Comparison of ENCODE assay signal across 19 mouse cellular contexts in genomic region chr14:21078511-21078910, GRCm38 (mm10). TPM values are rescaled to one million over a fixed set of nuclear protein-coding genes. Genes with fewer than 3 reads are reported as not detected.
DNase-seq lines count a peak whose midpoint lies in the region; ATAC-seq and TF ChIP-seq lines count a peak whose summit lies in the region.
"Had no signal": no experiment of that assay in that cellular context is flagged by ENCODE, and none has a peak within 500 bp of the region (broad histone marks: within the 10 kb centered on the region; RNA-seq: fewer than 3 reads in every experiment).

No protein-coding gene starts in this region.

- no peak for TF ChIP-seq EP300 in MEL (IDR thresholded peaks at IDR 0.05; ENCODE audit: low read depth in 1 of 2, low read length in 2 of 2)
- no peak for TF ChIP-seq EP300 in liver, postnatal 0 days (IDR thresholded peaks at IDR 0.05; ENCODE audit: low read depth)

- DNase-seq in heart, adult 18-20 months, result no peak
- no peak for DNase-seq in MEL (ENCODE audit: low read depth, low spot score)
- DNase-seq in liver, postnatal 0 days, result no peak
- no peak for DNase-seq in layer of hippocampus, adult 2 months (ENCODE audit: low spot score in 2 of 2)
- DNase-seq in adrenal gland, adult 2 months, result no peak
- DNase-seq: cerebellum, adult 9-10 months; kidney, adult 11 months; layer of hippocampus, postnatal 36 days; lung, postnatal 10 days; right cerebral cortex, adult 18-20 months had no signal

- peak overlapping the region; percentile 63 for H3K27ac ChIP-seq in heart, embryonic 15.5 days
- H3K27ac ChIP-seq in MEL (ENCODE audit: control insufficient read depth, low read depth, low read length), result 0 out of 2 replicates have a peak overlapping the region, but pooled peaks have one; percentile 32
- H3K27ac ChIP-seq in liver, postnatal 0 days (ENCODE audit: low read depth), result peak overlapping the region; percentile 95; the same call in 1 of the 2 replicates
- H3K27ac ChIP-seq in layer of hippocampus, adult 2 months, result no peak overlapping the region
- H3K27ac ChIP-seq: embryonic facial prominence, embryonic 10.5 days; hindbrain, embryonic 15.5 days; limb, embryonic 15.5 days; midbrain, embryonic 12.5 days; neural tube, embryonic 13.5 days; stomach, postnatal 0 days had no signal

- TF ChIP-seq CTCF in MEL (IDR thresholded peaks at IDR 0.05 in 2 of 3, conservative IDR thresholded peaks at IDR 0.05 in 1 of 3; ENCODE audit: control insufficient read depth in 1 of 3, insufficient read depth in 1 of 3, low read depth in 2 of 3, low read length in 3 of 3, poor library complexity in 1 of 3, severe bottlenecking in 1 of 3), result no peak
- TF ChIP-seq CTCF in liver, postnatal 0 days (IDR thresholded peaks at IDR 0.05; ENCODE audit: low read depth), result no peak
- no peak for TF ChIP-seq CTCF in layer of hippocampus, adult 2 months (conservative IDR thresholded peaks at IDR 0.05)

- no peak for ATAC-seq in heart, embryonic 15.5 days (replicated peaks; ENCODE audit: insufficient number of reproducible peaks, insufficient read depth, low FRiP score, low read depth)
- peak; percentile 46 for ATAC-seq in inflammation-experienced regulatory T-cells, adult 6 months
- ATAC-seq in liver, postnatal 0 days, result no peak

- no peaks in the 10 kb centered on the region for H3K27me3 ChIP-seq in heart, embryonic 15.5 days
- H3K27me3 ChIP-seq in MEL (ENCODE audit: control insufficient read depth in 1 of 2, insufficient read depth in 2 of 2, low read length in 2 of 2), result no peaks in the 10 kb centered on the region
- H3K27me3 ChIP-seq in liver, postnatal 0 days (ENCODE audit: insufficient read depth, low read length), result no peaks in the 10 kb centered on the region
- H3K27me3 ChIP-seq: hindbrain, embryonic 15.5 days; limb, embryonic 15.5 days; neural tube, embryonic 13.5 days had no signal

- H3K36me3 ChIP-seq in heart, embryonic 15.5 days, result no peaks in the 10 kb centered on the region
- peaks cover 0 to 33% of the 10 kb centered on the region in 2 experiments; a peak in 3 of 4 replicates for H3K36me3 ChIP-seq in MEL (ENCODE audit: control insufficient read depth in 1 of 2, insufficient read depth in 2 of 2, low read length in 2 of 2)
- H3K36me3 ChIP-seq in liver, postnatal 0 days (replicated peaks; ENCODE audit: insufficient read depth, low read length), result no peaks in the 10 kb centered on the region
- H3K36me3 ChIP-seq: embryonic facial prominence, embryonic 10.5 days; hindbrain, embryonic 15.5 days; limb, embryonic 15.5 days; midbrain, embryonic 12.5 days; neural tube, embryonic 13.5 days had no signal

- H3K4me3 ChIP-seq in heart, embryonic 15.5 days, result no peak overlapping the region
- H3K4me3 ChIP-seq in MEL (ENCODE audit: control insufficient read depth in 1 of 2, insufficient read depth in 1 of 2, low read depth in 2 of 2, low read length in 2 of 2), result no peak overlapping the region
- peak overlapping the region; percentile 73 for H3K4me3 ChIP-seq in liver, postnatal 0 days (ENCODE audit: low read depth, low read length)
- H3K4me3 ChIP-seq in layer of hippocampus, adult 2 months, result no peak overlapping the region
- H3K4me3 ChIP-seq: embryonic facial prominence, embryonic 10.5 days; hindbrain, embryonic 15.5 days; limb, embryonic 15.5 days; midbrain, embryonic 12.5 days; neural tube, embryonic 13.5 days had no signal

- peaks cover 26% of the 10 kb centered on the region for H3K79me2 ChIP-seq in MEL (ENCODE audit: control insufficient read depth, insufficient read depth, low read length, poor library complexity)

- no peaks in the 10 kb centered on the region for H3K9me3 ChIP-seq in heart, embryonic 15.5 days (replicated peaks)
- H3K9me3 ChIP-seq in MEL (replicated peaks; ENCODE audit: insufficient read depth, low read length), result no peaks in the 10 kb centered on the region
- no peaks in the 10 kb centered on the region for H3K9me3 ChIP-seq in liver, postnatal 0 days (ENCODE audit: low read length)
- H3K9me3 ChIP-seq: embryonic facial prominence, embryonic 10.5 days; G1E; hindbrain, embryonic 15.5 days; limb, embryonic 15.5 days; midbrain, embryonic 12.5 days; neural tube, embryonic 13.5 days had no signal

- H3K4me1 ChIP-seq in heart, embryonic 15.5 days (replicated peaks), result peaks cover 51% of the 10 kb centered on the region
- peaks cover 16 to 20% of the 10 kb centered on the region in 2 experiments for H3K4me1 ChIP-seq in MEL (ENCODE audit: control insufficient read depth in 1 of 2, insufficient read depth in 2 of 2, low read length in 2 of 2)
- peaks cover 30% of the 10 kb centered on the region for H3K4me1 ChIP-seq in liver, postnatal 0 days (ENCODE audit: insufficient read depth)

- no peak overlapping the region for H3K9ac ChIP-seq in heart, embryonic 15.5 days
- 0 out of 2 replicates have a peak overlapping the region, but pooled peaks have one; percentile 21 for H3K9ac ChIP-seq in MEL (ENCODE audit: control insufficient read depth, low read depth, low read length, poor library complexity, severe bottlenecking)
- H3K9ac ChIP-seq in liver, postnatal 0 days (replicated peaks), result no peak overlapping the region; the same call in 1 of the 2 replicates
- H3K9ac ChIP-seq: hindbrain, embryonic 15.5 days; limb, embryonic 15.5 days; midbrain, embryonic 12.5 days; neural tube, embryonic 13.5 days had no signal

- peak overlapping the region; percentile 87 for H3K4me2 ChIP-seq in heart, embryonic 15.5 days
- peak overlapping the region; percentile 77 for H3K4me2 ChIP-seq in liver, postnatal 0 days (ENCODE audit: low read depth, low read length)
- H3K4me2 ChIP-seq: hindbrain, embryonic 15.5 days; limb, embryonic 15.5 days; midbrain, embryonic 12.5 days; neural tube, embryonic 13.5 days had no signal

- no peak for TF ChIP-seq POLR2A in MEL (IDR thresholded peaks at IDR 0.05; ENCODE audit: control insufficient read depth in 1 of 2, insufficient read depth in 1 of 2, low read depth in 1 of 2, low read length in 2 of 2, poor library complexity in 1 of 2)

- TF ChIP-seq RAD21 in MEL (IDR thresholded peaks at IDR 0.05; ENCODE audit: low read depth, low read length), result no peak

TF ChIP-seq in MEL, 35 proteins besides CTCF, POLR2A, EP300 and RAD21:
- TF ChIP-seq MAX (IDR thresholded peaks at IDR 0.05; ENCODE audit: low read length) (no peak), ZNF384 (IDR thresholded peaks at IDR 0.05; ENCODE audit: low read depth, low read length) (no peak; the same call in 1 of the 2 replicates), RCOR1 (IDR thresholded peaks at IDR 0.05; ENCODE audit: low read depth, low read length) (no peak), NELFE (IDR thresholded peaks at IDR 0.05; ENCODE audit: low read depth, low read length) (no peak), GABPA (IDR thresholded peaks at IDR 0.05; ENCODE audit: low read depth, low read length) (no peak), GATA1 (IDR thresholded peaks at IDR 0.05; ENCODE audit: low read depth, low read length) (no peak), MYC (IDR thresholded peaks at IDR 0.05; ENCODE audit: low read depth, low read length) (no peak), E2F4 (IDR thresholded peaks at IDR 0.05; ENCODE audit: borderline replicate concordance, low read depth, low read length) (no peak), SMC3 (IDR thresholded peaks at IDR 0.05; ENCODE audit: low read depth, low read length) (no peak), MAZ (IDR thresholded peaks at IDR 0.05; ENCODE audit: low read depth, low read length) (no peak)
TF ChIP-seq in MEL: peak in this region for 0.

RNA-seq across cellular contexts. Expression of gene Adk, which starts 26.1 kb away (rescaled TPM):
- 184 and 223 TPM in 2 replicates for polyA plus RNA-seq in heart, embryonic 15.5 days (2015; fragmentation: Nextera tagmentation; extraction: Ambion mirVana)
- total RNA-seq in heart, adult 18-20 months (2021), result 100 to 1,000 TPM; 228 to 242 TPM
- 102 and 125 TPM in 2 replicates for total RNA-seq in MEL (2012; rRNA removed)
- 100 to 1,000 TPM in 1 of 2 experiments, 10 to 100 TPM in 1; 69.0 to 479 TPM for polyA plus RNA-seq in MEL (2012; ENCODE audit: insufficient read depth in 1 of 2, insufficient read length in 2 of 2, low read depth in 1 of 2, low replicate concordance in 2 of 2, missing spikeins in 1 of 2)
- 100 to 1,000 TPM in 2 of 3 experiments, 10 to 100 TPM in 1; 84.7 to 128 (median 118) TPM for polyA plus RNA-seq in inflammation-experienced regulatory T-cells, adult 6 months (2017; shearing (Covaris generic))
- polyA plus RNA-seq in liver, postnatal 0 days (2015; fragmentation: Nextera tagmentation; extraction: Ambion mirVana), result 467 and 475 TPM in 2 replicates
- total RNA-seq in layer of hippocampus, adult 2 months (2021), result 10 to 100 TPM; 62.5 to 72.3 TPM
- 100 to 1,000 TPM; 103 to 124 TPM for total RNA-seq in adrenal gland, adult 2 months (2021)
- polyA plus RNA-seq in adrenal gland, adult 2 months (2012; rRNA removed), result 11.8 and 12.4 TPM in 2 replicates

RNA-seq across cellular contexts. Expression of gene Ap3m1, which starts 26.2 kb away (rescaled TPM):
- 53.7 and 54.1 TPM in 2 replicates for polyA plus RNA-seq in heart, embryonic 15.5 days (2015; fragmentation: Nextera tagmentation; extraction: Ambion mirVana)
- total RNA-seq in heart, adult 18-20 months (2021), result 10 to 100 TPM; 48.1 to 48.8 TPM
- 27.9 and 31.8 TPM in 2 replicates for total RNA-seq in MEL (2012; rRNA removed)
- 10 to 100 TPM in 1 of 2 experiments, not detected in 1; 47.4 TPM for polyA plus RNA-seq in MEL (2012; ENCODE audit: insufficient read depth in 1 of 2, insufficient read length in 2 of 2, low read depth in 1 of 2, low replicate concordance in 2 of 2, missing spikeins in 1 of 2)
- polyA plus RNA-seq in inflammation-experienced regulatory T-cells, adult 6 months (2017; shearing (Covaris generic)), result 100 to 1,000 TPM in 1 of 3 experiments, 10 to 100 TPM in 2; 70.6 to 107 (median 81.6) TPM
- 23.5 and 28.6 TPM in 2 replicates for polyA plus RNA-seq in liver, postnatal 0 days (2015; fragmentation: Nextera tagmentation; extraction: Ambion mirVana)
- total RNA-seq in layer of hippocampus, adult 2 months (2021), result 10 to 100 TPM; 67.0 to 70.9 TPM
- total RNA-seq in adrenal gland, adult 2 months (2021), result 100 to 1,000 TPM; 106 to 109 TPM
- 9.0 and 10.3 TPM in 2 replicates for polyA plus RNA-seq in adrenal gland, adult 2 months (2012; rRNA removed)
